Mouse (Mus musculus) kidney, adult 11 months (tissue): ENCODE data around the gene Tcf25.
A peak's percentile ranks its signal among the peaks of the same experiment; 100 is the strongest.

Experiments used
- DNase-seq: peaks from one replicate; pipeline ENCODE4 v3.0.0; 2022

Gene Tcf25

GRCm38 (mm10) chr8:123373403-123374238 is at the start of gene Tcf25:
Gene Tcf25 (plus strand): TSS chr8:123373753.
- DNase-seq = peak; percentile 94

GRCm38 (mm10) chr8:123328552-123328951 is 45.0 kb upstream of the Tcf25 start:
- DNase-seq = no peak

- DNase-seq = no peak
Observed at GRCm38 (mm10) chr8:123329350-123329749, 44.2 kb upstream of the Tcf25 start.

- no peak for DNase-seq
Observed at GRCm38 (mm10) chr8:123329961-123330360, 43.6 kb upstream of the Tcf25 start.

- DNase-seq = no peak
Observed at GRCm38 (mm10) chr8:123330701-123331100, 42.9 kb upstream of the Tcf25 start.

- DNase-seq = no peak
Observed at GRCm38 (mm10) chr8:123331301-123331700, 42.3 kb upstream of the Tcf25 start.

- DNase-seq = no peak
Observed at GRCm38 (mm10) chr8:123331810-123332209, 41.7 kb upstream of the Tcf25 start.

GRCm38 (mm10) chr8:123332262-123333090 is 41.1 kb upstream of the Tcf25 start, which contains the start of gene Spire2:
Gene Spire2 (plus strand): TSS chr8:123332713.
- DNase-seq = peak; percentile 55

- no peak for DNase-seq
Observed at GRCm38 (mm10) chr8:123333091-123333587, 40.4 kb upstream of the Tcf25 start.

GRCm38 (mm10) chr8:123333864-123334263 is 39.7 kb upstream of the Tcf25 start:
- no peak for DNase-seq

GRCm38 (mm10) chr8:123334467-123334866 is 39.1 kb upstream of the Tcf25 start:
- no peak for DNase-seq

- DNase-seq = peak; percentile 33
Observed at GRCm38 (mm10) chr8:123337475-123337874, 36.1 kb upstream of the Tcf25 start.

- DNase-seq = no peak
Observed at GRCm38 (mm10) chr8:123340071-123340470, 33.5 kb upstream of the Tcf25 start.

- no peak for DNase-seq
Observed at GRCm38 (mm10) chr8:123341040-123342015, 32.2 kb upstream of the Tcf25 start.

- DNase-seq = no peak
Observed at GRCm38 (mm10) chr8:123342253-123342652, 31.3 kb upstream of the Tcf25 start.

GRCm38 (mm10) chr8:123342911-123343310 is 30.6 kb upstream of the Tcf25 start:
- DNase-seq = no peak

GRCm38 (mm10) chr8:123343422-123343821 is 30.1 kb upstream of the Tcf25 start:
- peak; percentile 51 for DNase-seq

- DNase-seq = no peak
Observed at GRCm38 (mm10) chr8:123345135-123345534, 28.4 kb upstream of the Tcf25 start.

- no peak for DNase-seq
Observed at GRCm38 (mm10) chr8:123345856-123346255, 27.7 kb upstream of the Tcf25 start.

- no peak for DNase-seq
Observed at GRCm38 (mm10) chr8:123347293-123347692, 26.3 kb upstream of the Tcf25 start.

- peak; percentile 76 for DNase-seq
Observed at GRCm38 (mm10) chr8:123348237-123348843, 25.2 kb upstream of the Tcf25 start.

- DNase-seq = no peak
Observed at GRCm38 (mm10) chr8:123349073-123349472, 24.5 kb upstream of the Tcf25 start.
